Comparison of ENCODE assay signal across 7 mouse cellular contexts in the genomic region with DNA sequence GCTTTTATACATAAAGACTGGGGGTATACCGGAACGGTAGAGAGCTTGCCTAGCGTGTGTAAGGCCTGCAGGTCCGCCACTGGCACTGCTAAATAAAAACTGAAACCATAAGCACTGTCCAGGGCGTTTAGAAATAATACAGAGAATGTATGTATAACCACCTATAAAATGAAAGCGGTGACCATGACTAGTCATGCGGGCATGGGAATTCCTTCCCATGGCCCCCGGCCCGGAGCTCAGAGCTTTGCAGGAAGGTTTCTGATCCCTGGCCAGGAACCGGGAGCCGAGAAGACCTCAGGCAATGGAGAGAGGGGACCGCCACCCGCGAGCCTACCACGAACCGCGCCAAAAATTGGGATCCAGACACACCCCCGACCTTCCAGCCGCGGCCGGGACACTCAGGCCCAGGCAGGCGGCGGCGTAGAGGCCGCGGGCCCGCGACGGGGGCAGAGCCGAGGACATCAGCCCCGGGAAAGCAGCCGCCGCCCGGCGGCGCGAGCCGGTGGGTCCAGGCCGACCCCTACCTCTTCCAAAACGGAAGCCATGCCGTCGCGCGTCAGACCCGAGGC. TPM values are rescaled to one million over a fixed set of nuclear protein-coding genes. Genes with fewer than 3 reads are reported as not detected.
DNase-seq lines count a peak whose midpoint lies in the region; ATAC-seq lines count a peak whose summit lies in the region.

No protein-coding gene starts in this region.

- no peaks in the 10 kb centered on the region for H3K9me3 ChIP-seq in forebrain, embryonic 14.5 days (replicated peaks; ENCODE audit: control insufficient read depth, low read length)
- no peaks in the 10 kb centered on the region for H3K9me3 ChIP-seq in intestine, embryonic 15.5 days

- H3K27ac ChIP-seq in forebrain, embryonic 14.5 days (ENCODE audit: low read depth, low read length): peak overlapping the region; percentile 99
- peak overlapping the region; percentile 94 for H3K27ac ChIP-seq in intestine, embryonic 15.5 days

- WGBS in forebrain, embryonic 14.5 days: 0% methylated on average over 41 of the region's 45 CpGs
- WGBS in intestine, embryonic 15.5 days: under 1% methylated on average over 45 of the region's 45 CpGs

- peaks cover 22% of the 10 kb centered on the region for H3K4me1 ChIP-seq in forebrain, embryonic 14.5 days (ENCODE audit: control insufficient read depth, insufficient read depth, low read length)
- peaks cover 6% of the 10 kb centered on the region for H3K4me1 ChIP-seq in intestine, embryonic 15.5 days (replicated peaks)

- peak overlapping the region; percentile 68 for H3K4me2 ChIP-seq in forebrain, embryonic 14.5 days (ENCODE audit: low read length)
- H3K4me2 ChIP-seq in intestine, embryonic 15.5 days (replicated peaks): peak overlapping the region; percentile 55

- H3K9ac ChIP-seq in forebrain, embryonic 14.5 days (ENCODE audit: low read length): peak overlapping the region; percentile 90
- peak overlapping the region; percentile 92 for H3K9ac ChIP-seq in intestine, embryonic 15.5 days

- H3K36me3 ChIP-seq in forebrain, embryonic 14.5 days (ENCODE audit: control insufficient read depth, insufficient read depth, low read length): peaks cover 8% of the 10 kb centered on the region
- 0 out of 2 replicates have a peak, but pooled peaks cover 3% of the 10 kb centered on the region for H3K36me3 ChIP-seq in intestine, embryonic 15.5 days

- H3K27me3 ChIP-seq in forebrain, embryonic 14.5 days (replicated peaks; ENCODE audit: control insufficient read depth, insufficient read depth, low read length): no peaks in the 10 kb centered on the region
- no peaks in the 10 kb centered on the region for H3K27me3 ChIP-seq in intestine, embryonic 15.5 days (replicated peaks)

- peak overlapping the region; percentile 79 for H3K4me3 ChIP-seq in forebrain, embryonic 14.5 days (ENCODE audit: low read depth, low read length)
- H3K4me3 ChIP-seq in intestine, embryonic 15.5 days (replicated peaks): peak overlapping the region; percentile 88

- DNase-seq in ovary, postnatal 10 days (ENCODE audit: low spot score): peak; percentile 40
- no peak for DNase-seq in ovary, postnatal 14 days (ENCODE audit: low spot score)
- peak; percentile 54 for DNase-seq in c-Kit-positive CD71-positive TER-119-positive erythroid progenitor cells, embryonic 14.5 days (ENCODE audit: low spot score)
- peak; percentile 53 for DNase-seq in forebrain, embryonic 14.5 days (ENCODE audit: low spot score)
- DNase-seq in yolk sac, embryonic 10.5 days (ENCODE audit: low spot score): no peak

- peak; percentile 71 for ATAC-seq in forebrain, embryonic 14.5 days
- peak; percentile 76 for ATAC-seq in intestine, embryonic 15.5 days
- ATAC-seq in megakaryocyte progenitor cell, adult 5-6 weeks (replicated peaks; ENCODE audit: poor library complexity): peak; percentile 4; the same call in 1 of the 2 replicates

RNA-seq across cellular contexts. Expression of gene Cacybp, which starts 0.5 kb away (rescaled TPM):
- 325 and 340 TPM in 2 replicates for polyA plus RNA-seq in forebrain, embryonic 14.5 days (2014; fragmentation: Nextera tagmentation; extraction: Ambion mirVana)
- 199 and 235 TPM in 2 replicates for polyA plus RNA-seq in intestine, embryonic 15.5 days (2015; fragmentation: Nextera tagmentation; extraction: Ambion mirVana)
- 338 and 369 TPM in 2 replicates for total RNA-seq in megakaryocyte progenitor cell, adult 5-6 weeks (2015)
- total RNA-seq in megakaryocyte progenitor cell, adult 5-6 weeks (2017): 281 and 317 TPM in 2 replicates

RNA-seq across cellular contexts. Expression of gene Mrps14, which starts 17.2 kb away (rescaled TPM):
- 169 and 224 TPM in 2 replicates for polyA plus RNA-seq in forebrain, embryonic 14.5 days (2014; fragmentation: Nextera tagmentation; extraction: Ambion mirVana)
- 295 and 314 TPM in 2 replicates for polyA plus RNA-seq in intestine, embryonic 15.5 days (2015; fragmentation: Nextera tagmentation; extraction: Ambion mirVana)
- 198 and 201 TPM in 2 replicates for total RNA-seq in megakaryocyte progenitor cell, adult 5-6 weeks (2015)
- 151 and 173 TPM in 2 replicates for total RNA-seq in megakaryocyte progenitor cell, adult 5-6 weeks (2017)

RNA-seq across cellular contexts. Expression of gene Tnn, which starts 58.8 kb away (rescaled TPM):
- polyA plus RNA-seq in forebrain, embryonic 14.5 days (2014; fragmentation: Nextera tagmentation; extraction: Ambion mirVana): 0.04 and 0.12 TPM in 2 replicates
- 6.6 TPM in 2 replicates for polyA plus RNA-seq in intestine, embryonic 15.5 days (2015; fragmentation: Nextera tagmentation; extraction: Ambion mirVana)
- not detected in 2 replicates for total RNA-seq in megakaryocyte progenitor cell, adult 5-6 weeks (2015)
- not detected in 2 replicates for total RNA-seq in megakaryocyte progenitor cell, adult 5-6 weeks (2017)

Comparison
In these comparisons a context has a peak if more than half of its experiments do, and no peak if none do; other contexts are left out.
1. DNase-seq: peak in ovary, postnatal 10 days (single experiment), c-Kit-positive CD71-positive TER-119-positive erythroid progenitor cells, embryonic 14.5 days (single experiment) and forebrain, embryonic 14.5 days (single experiment); none in ovary, postnatal 14 days (single experiment) and yolk sac, embryonic 10.5 days (single experiment).
2. ATAC-seq: peak in every context shown above with its lines; median percentile 76 in intestine, embryonic 15.5 days; 71 in forebrain, embryonic 14.5 days; 4 in megakaryocyte progenitor cell, adult 5-6 weeks.